Mouse (Mus musculus): ENCODE data around the gene Hmcn1. TPM values are rescaled to one million over a fixed set of nuclear protein-coding genes. Genes with fewer than 3 reads are reported as not detected.

The Hmcn1 gene
- polyA plus RNA-seq, 1 experiment from 2014 or later: 20.4 TPM

GRCm38 (mm10) chr1:151025049-151025773, 32.0 kb upstream of the Hmcn1 start:
- Histone ChIP-seq H3K27ac (no peak overlapping the region), H3K9me3 (no peaks in the 10 kb centered on the region), H3K9ac (no peak overlapping the region), H3K36me3 (no peaks in the 10 kb centered on the region), H3K4me1 (no peaks in the 10 kb centered on the region), H3K4me2 (no peak overlapping the region), H3K4me3 (no peak overlapping the region), H3K27me3 (no peaks in the 10 kb centered on the region)
- no peak for ATAC-seq (ENCODE audit: insufficient number of reproducible peaks, low FRiP score, low TSS enrichment, low read depth)
- WGBS: 79% methylated on average over 19 of the region's 19 CpGs

DNA sequence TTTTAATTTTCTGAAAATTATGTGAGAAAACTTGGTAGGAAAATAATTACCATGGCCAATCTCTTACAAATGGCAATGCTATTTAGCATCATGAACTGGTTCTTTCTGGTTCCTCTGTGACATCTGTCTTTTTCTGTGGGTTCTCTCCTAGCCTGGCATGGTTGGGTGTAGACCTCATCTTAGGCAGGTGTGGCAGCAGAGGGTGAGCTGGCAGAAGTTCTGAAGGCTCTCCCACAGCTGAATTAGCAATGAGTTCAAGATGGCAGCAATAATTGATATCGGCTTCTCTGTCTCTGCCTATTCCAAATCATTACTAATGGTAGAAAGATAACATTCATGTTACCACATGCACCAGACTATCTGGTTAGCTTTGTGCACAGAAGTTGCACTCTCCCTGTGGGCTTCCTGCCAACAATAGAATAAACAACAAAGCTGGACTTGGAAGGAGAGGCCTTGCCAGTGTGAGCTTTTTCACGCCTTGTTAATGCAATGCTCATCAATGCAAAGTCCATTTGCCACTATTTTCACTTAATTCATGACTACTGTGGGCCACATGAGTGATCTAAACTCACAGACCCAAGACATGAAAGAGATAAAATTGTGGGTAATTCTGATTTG, 26.1 kb upstream of the Hmcn1 start:
- ATAC-seq (ENCODE audit: insufficient number of reproducible peaks, low FRiP score, low TSS enrichment, low read depth): no peak
- no peak overlapping the region for H3K9ac ChIP-seq
- no peak overlapping the region for H3K27ac ChIP-seq
- no peaks in the 10 kb centered on the region for H3K27me3 ChIP-seq
- no peaks in the 10 kb centered on the region for H3K9me3 ChIP-seq
- no peak overlapping the region for H3K4me2 ChIP-seq
- H3K4me3 ChIP-seq: no peak overlapping the region
- H3K4me1 ChIP-seq: no peaks in the 10 kb centered on the region
- H3K36me3 ChIP-seq: no peaks in the 10 kb centered on the region
- WGBS: 63% methylated on average over 2 of the region's 2 CpGs

- no peak overlapping the region for H3K9ac ChIP-seq
- peaks cover 11% of the 10 kb centered on the region for H3K4me1 ChIP-seq
- no peak overlapping the region for H3K4me3 ChIP-seq
- no peak overlapping the region for H3K4me2 ChIP-seq
- no peak overlapping the region for H3K27ac ChIP-seq
- no peak for ATAC-seq (ENCODE audit: insufficient number of reproducible peaks, low FRiP score, low TSS enrichment, low read depth)
- H3K9me3 ChIP-seq: no peaks in the 10 kb centered on the region
- H3K27me3 ChIP-seq: no peaks in the 10 kb centered on the region; the same call in none of the 2 replicates
- no peaks in the 10 kb centered on the region for H3K36me3 ChIP-seq
- WGBS: 31% methylated on average over 7 of the region's 7 CpGs
These were observed 17.8 kb upstream of the Hmcn1 start for GRCm38 (mm10) chr1:151011056-151011455.

GRCm38 (mm10) chr1:151009115-151009797, 16.0 kb upstream of the Hmcn1 start:
- H3K4me3 ChIP-seq: no peak overlapping the region
- no peak overlapping the region for H3K27ac ChIP-seq
- peaks cover 11% of the 10 kb centered on the region for H3K4me1 ChIP-seq
- H3K9me3 ChIP-seq: no peaks in the 10 kb centered on the region
- H3K4me2 ChIP-seq: no peak overlapping the region
- WGBS: 26% methylated on average over 6 of the region's 6 CpGs
- no peak overlapping the region for H3K9ac ChIP-seq
- H3K27me3 ChIP-seq: no peaks in the 10 kb centered on the region; the same call in none of the 2 replicates
- no peaks in the 10 kb centered on the region for H3K36me3 ChIP-seq
- ATAC-seq (ENCODE audit: insufficient number of reproducible peaks, low FRiP score, low TSS enrichment, low read depth): no peak

GRCm38 (mm10) chr1:151007747-151008146, 14.5 kb upstream of the Hmcn1 start:
- Histone ChIP-seq H3K4me1 (peaks cover 13% of the 10 kb centered on the region), H3K9ac (no peak overlapping the region), H3K9me3 (no peaks in the 10 kb centered on the region), H3K4me2 (no peak overlapping the region), H3K27me3 (no peaks in the 10 kb centered on the region; the same call in none of the 2 replicates), H3K27ac (no peak overlapping the region), H3K36me3 (no peaks in the 10 kb centered on the region), H3K4me3 (no peak overlapping the region)
- 29% methylated on average over 4 of the region's 4 CpGs for WGBS
- ATAC-seq (ENCODE audit: insufficient number of reproducible peaks, low FRiP score, low TSS enrichment, low read depth): no peak

- ATAC-seq (ENCODE audit: insufficient number of reproducible peaks, low FRiP score, low TSS enrichment, low read depth): no peak
- no peaks in the 10 kb centered on the region for H3K36me3 ChIP-seq
These were observed 10.8 kb upstream of the Hmcn1 start for GRCm38 (mm10) chr1:151004007-151004406.

DNA sequence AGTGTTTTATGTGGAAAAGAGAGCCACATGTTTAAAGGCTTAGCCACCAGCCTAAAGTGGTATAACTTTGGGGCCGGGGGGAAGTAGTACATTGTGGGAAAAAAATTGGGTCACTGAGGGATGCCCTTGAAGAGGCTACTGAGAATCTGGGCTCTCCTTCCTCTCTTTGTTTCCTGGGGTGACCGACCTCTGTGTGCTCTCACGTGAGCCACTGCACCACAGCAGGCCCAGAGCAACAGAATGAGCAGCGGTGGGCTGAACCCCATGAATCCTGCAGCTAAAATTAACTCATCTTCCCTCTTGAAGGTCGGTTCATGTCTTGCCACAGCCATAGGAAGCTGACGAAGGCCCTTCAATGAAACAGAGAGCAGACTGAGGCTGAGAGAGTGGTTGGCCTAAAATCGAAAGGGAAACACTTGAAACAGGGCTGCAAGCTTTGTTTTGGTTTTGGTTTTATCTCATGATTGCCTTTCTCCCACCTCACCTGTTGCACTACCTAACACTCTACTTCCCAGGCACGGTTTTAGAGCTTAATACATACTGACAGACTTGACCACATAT, 8.7 kb upstream of the Hmcn1 start:
- Histone ChIP-seq H3K4me2 (no peak overlapping the region), H3K27ac (no peak overlapping the region), H3K4me1 (peaks cover 8% of the 10 kb centered on the region), H3K9me3 (no peaks in the 10 kb centered on the region), H3K36me3 (no peaks in the 10 kb centered on the region), H3K4me3 (no peak overlapping the region), H3K27me3 (no peaks in the 10 kb centered on the region), H3K9ac (no peak overlapping the region)
- no peak for ATAC-seq (ENCODE audit: insufficient number of reproducible peaks, low FRiP score, low TSS enrichment, low read depth)
- WGBS: 70% methylated on average over 8 of the region's 8 CpGs

More at GRCm38 (mm10) chr1:151004007-151004406, 10.8 kb upstream of the Hmcn1 start:
- no peak overlapping the region for H3K4me3 ChIP-seq
- H3K9me3 ChIP-seq: no peaks in the 10 kb centered on the region
- H3K4me1 ChIP-seq: peaks cover 14% of the 10 kb centered on the region
- no peak overlapping the region for H3K9ac ChIP-seq
- H3K27ac ChIP-seq: no peak overlapping the region
- H3K4me2 ChIP-seq: no peak overlapping the region
- WGBS: 23% methylated on average over 5 of the region's 5 CpGs
- H3K27me3 ChIP-seq: no peaks in the 10 kb centered on the region

DNA sequence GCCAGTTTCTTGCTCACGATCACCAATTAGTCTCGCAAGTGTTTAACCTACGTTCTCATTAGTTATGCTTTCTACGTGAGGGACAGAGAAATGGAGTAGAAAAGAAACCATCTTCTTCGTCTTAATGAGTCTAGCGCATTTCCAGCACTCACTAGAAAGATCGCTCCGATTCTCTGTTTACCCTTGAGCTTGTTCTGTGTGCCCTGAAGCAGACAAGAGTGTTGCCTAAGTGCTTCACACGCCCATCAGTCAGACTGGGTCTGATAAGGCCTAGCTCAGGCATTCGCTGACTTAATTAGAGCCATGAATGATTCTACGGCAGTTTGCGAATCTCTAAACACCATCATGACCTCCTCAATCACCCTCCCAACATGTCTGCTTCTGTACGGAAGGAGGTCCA, 7.5 kb upstream of the Hmcn1 start:
- no peak overlapping the region for H3K4me2 ChIP-seq
- H3K9ac ChIP-seq: no peak overlapping the region
- no peak overlapping the region for H3K27ac ChIP-seq
- peaks cover 8% of the 10 kb centered on the region for H3K4me1 ChIP-seq
- H3K4me3 ChIP-seq: no peak overlapping the region
- no peaks in the 10 kb centered on the region for H3K9me3 ChIP-seq
- no peaks in the 10 kb centered on the region for H3K27me3 ChIP-seq
- no peak for ATAC-seq (ENCODE audit: insufficient number of reproducible peaks, low FRiP score, low TSS enrichment, low read depth)
- 68% methylated on average over 13 of the region's 13 CpGs for WGBS
- no peaks in the 10 kb centered on the region for H3K36me3 ChIP-seq

GRCm38 (mm10) chr1:150994612-150995011, 1.4 kb upstream of the Hmcn1 start:
- no peak for ATAC-seq (ENCODE audit: insufficient number of reproducible peaks, low FRiP score, low TSS enrichment, low read depth)
- H3K27ac ChIP-seq: no peak overlapping the region
- no peaks in the 10 kb centered on the region for H3K9me3 ChIP-seq
- no peak overlapping the region for H3K4me2 ChIP-seq
- no peak overlapping the region for H3K4me3 ChIP-seq
- WGBS: 14% methylated on average over 2 of the region's 2 CpGs
- no peak overlapping the region for H3K9ac ChIP-seq
- H3K4me1 ChIP-seq: peaks cover 9% of the 10 kb centered on the region
- H3K36me3 ChIP-seq: no peaks in the 10 kb centered on the region
- H3K27me3 ChIP-seq: no peaks in the 10 kb centered on the region; the same call in 1 of the 2 replicates

- 0% methylated on average over 6 of the region's 6 CpGs for WGBS
- no peaks in the 10 kb centered on the region; the same call in 1 of the 2 replicates for H3K27me3 ChIP-seq
- peak overlapping the region; percentile 81 for H3K4me2 ChIP-seq
- H3K9me3 ChIP-seq: no peaks in the 10 kb centered on the region
- H3K4me1 ChIP-seq: peaks cover 9% of the 10 kb centered on the region
- peak overlapping the region; percentile 74 for H3K9ac ChIP-seq
- H3K4me3 ChIP-seq: peak overlapping the region; percentile 66
- peak overlapping the region; percentile 91 for H3K27ac ChIP-seq
- no peaks in the 10 kb centered on the region for H3K36me3 ChIP-seq
- ATAC-seq (ENCODE audit: insufficient number of reproducible peaks, low FRiP score, low TSS enrichment, low read depth): no peak
These were observed 499 bp downstream of the Hmcn1 start for GRCm38 (mm10) chr1:150992711-150993161.

- Histone ChIP-seq H3K36me3 (no peaks in the 10 kb centered on the region), H3K9ac (peak overlapping the region; percentile 74), H3K9me3 (no peaks in the 10 kb centered on the region), H3K4me2 (peak overlapping the region; percentile 81), H3K4me3 (peak overlapping the region; percentile 66), H3K4me1 (peaks cover 9% of the 10 kb centered on the region), H3K27ac (peak overlapping the region; percentile 68), H3K27me3 (no peaks in the 10 kb centered on the region; the same call in 1 of the 2 replicates)
- ATAC-seq (ENCODE audit: insufficient number of reproducible peaks, low FRiP score, low TSS enrichment, low read depth): no peak
- WGBS: 3% methylated on average over 10 of the region's 10 CpGs
These were observed 1.3 kb downstream of the Hmcn1 start for GRCm38 (mm10) chr1:150991745-150992554.
